Mouse (Mus musculus) embryonic fibroblast, embryonic 13.5 days (primary cell): Measurements from ENCODE around the gene Dpt.
"Not testable (repeated sequence)": the region's sequence is repeated elsewhere in the genome, so short reads cannot be mapped to it uniquely, and the experiment has no call there.

Experiments used
- CTCF ChIP-seq: IDR thresholded peaks from 2 replicates; pipeline ENCODE4 v1.5.1; 2011; ENCODE audit warnings: mild to moderate bottlenecking, control low read depth, low read length, moderate library complexity, borderline replicate concordance; ENCODE audit not compliant: insufficient read depth
- POLR2A ChIP-seq: IDR thresholded peaks from 2 replicates; pipeline ENCODE4 v1.6.1; 2011; ENCODE audit warnings: low read depth, mild to moderate bottlenecking, control low read depth, low read length, moderate library complexity

DNA sequence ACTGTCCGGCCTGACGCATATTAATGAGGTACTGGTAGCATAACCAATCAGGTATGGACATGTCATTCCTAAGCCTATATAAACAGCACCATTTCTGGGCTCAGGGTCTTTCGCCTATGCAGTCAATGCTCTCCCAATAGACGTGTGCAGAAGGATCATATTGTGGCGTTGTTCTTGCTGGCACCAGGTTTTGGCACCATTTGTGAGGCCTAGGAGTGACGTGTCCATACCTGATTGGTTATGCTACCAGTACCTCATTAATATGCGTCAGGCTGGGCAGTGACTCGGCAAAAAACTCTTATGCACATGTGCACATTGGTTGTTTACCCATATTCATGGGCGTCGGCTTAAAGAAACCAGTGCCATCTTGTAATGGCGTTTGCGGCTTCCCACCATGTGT, 6.1 kb upstream of the Dpt start:
- TF ChIP-seq POLR2A, CTCF: not testable (repeated sequence)
